32 mouse cellular contexts compared by ENCODE assay signal in genomic region chr6:87150471-87150870, GRCm38 (mm10). TPM values are rescaled to one million over a fixed set of nuclear protein-coding genes. Genes with fewer than 3 reads are reported as not detected.
"Had no signal": no experiment of that assay in that cellular context is flagged by ENCODE, and none has a peak within 500 bp of the region (broad histone marks: within the 10 kb centered on the region; RNA-seq: fewer than 3 reads in every experiment).

No protein-coding gene starts in this region.

- H3K4me1 ChIP-seq: hindbrain, embryonic 13.5 days; hindbrain, embryonic 15.5 days had no signal

- H3K27me3 ChIP-seq: hindbrain, embryonic 13.5 days; hindbrain, embryonic 15.5 days; limb, embryonic 12.5 days had no signal

- H3K4me3 ChIP-seq: gastrocnemius, adult 2 months; heart, adult 2 months; hindbrain, embryonic 13.5 days; hindbrain, embryonic 15.5 days; layer of hippocampus, adult 2 months; left cerebral cortex, adult 2 months; limb, embryonic 12.5 days; liver, embryonic 13.5 days; liver, embryonic 15.5 days had no signal

- H3K36me3 ChIP-seq: hindbrain, embryonic 13.5 days; hindbrain, embryonic 15.5 days; liver, embryonic 13.5 days; liver, embryonic 15.5 days had no signal

- H3K9ac ChIP-seq: hindbrain, embryonic 13.5 days; hindbrain, embryonic 15.5 days; limb, embryonic 12.5 days; liver, embryonic 13.5 days; liver, embryonic 15.5 days; liver, postnatal 0 days had no signal

- DNase-seq: gastrocnemius, adult 2 months; gastrocnemius, postnatal 14 days; gastrocnemius, postnatal 36 days; heart, adult 11 months; heart, adult 2 months; heart, postnatal 10 days; heart, postnatal 36 days; kidney, adult 18-20 months; kidney, adult 8-10 months; kidney, postnatal 10 days; kidney, postnatal 25 days; kidney, postnatal 4 days; liver; liver, embryonic 13.5 days; liver, postnatal 0 days had no signal

- ATAC-seq: hindbrain, postnatal 0 days; intestine, postnatal 0 days; liver, postnatal 0 days had no signal

- H3K27ac ChIP-seq: heart, adult 2 months; hindbrain, embryonic 13.5 days; hindbrain, embryonic 15.5 days; hindbrain, postnatal 0 days; layer of hippocampus, adult 2 months; left cerebral cortex, adult 2 months; liver, embryonic 13.5 days; liver, embryonic 15.5 days had no signal

- H3K4me2 ChIP-seq: heart, embryonic 11.5 days; hindbrain, embryonic 13.5 days; hindbrain, embryonic 15.5 days; limb, embryonic 12.5 days; liver, embryonic 11.5 days; liver, embryonic 13.5 days; liver, embryonic 15.5 days had no signal

- H3K9me3 ChIP-seq: hindbrain, embryonic 13.5 days; hindbrain, embryonic 15.5 days; limb, embryonic 12.5 days; liver, embryonic 13.5 days; liver, embryonic 15.5 days had no signal

RNA-seq across cellular contexts. Expression of gene D6Ertd527e, which starts 45.9 kb away (rescaled TPM):
- total RNA-seq: gastrocnemius, adult 2 months; gastrocnemius, postnatal 14 days; gastrocnemius, postnatal 36 days; heart, adult 2 months; heart, postnatal 10 days; heart, postnatal 36 days; hematopoietic stem cell, adult 5-6 weeks; layer of hippocampus, adult 2 months; layer of hippocampus, postnatal 10 days; layer of hippocampus, postnatal 25 days; left cerebral cortex, adult 2 months; left cerebral cortex, postnatal 14 days; left cerebral cortex, postnatal 36 days had no signal
- polyA plus RNA-seq: heart, embryonic 14.5 days; hindbrain, embryonic 11.5 days; liver, embryonic 13.5 days; liver, embryonic 15.5 days; liver, postnatal 0 days had no signal
